Comparison of ENCODE assay signal across 23 mouse cellular contexts in genomic region chr19:35575979-35576378, GRCm38 (mm10).
DNase-seq lines count a peak whose midpoint lies in the region; TF ChIP-seq lines count a peak whose summit lies in the region.
"Had no signal": no experiment of that assay in that cellular context is flagged by ENCODE, and none has a peak within 500 bp of the region (broad histone marks: within the 10 kb centered on the region; RNA-seq: fewer than 3 reads in every experiment).

No protein-coding gene starts in this region.

- peak; percentile 3 for DNase-seq in layer of hippocampus, adult 11-12 months (ENCODE audit: low spot score)
- no peak for DNase-seq in layer of hippocampus, adult 2 months (ENCODE audit: low spot score in 2 of 2)
- DNase-seq in brain, adult 2 months (ENCODE audit: low read depth, low spot score): peak; percentile 68
- DNase-seq in left cerebral cortex, adult 2 months (ENCODE audit: extremely low spot score in 1 of 2, low spot score in 2 of 2): no peak
- peak; percentile 12 for DNase-seq in right cerebral cortex, postnatal 25 days
- DNase-seq in urinary bladder, adult 18-20 months (ENCODE audit: low spot score in 2 of 2): no peak
- DNase-seq in c-Kit-positive CD71-positive TER-119-positive erythroid progenitor cells, embryonic 14.5 days (ENCODE audit: low spot score): no peak
- DNase-seq: adrenal gland, postnatal 14 days; cerebellum, adult 2 months; cerebellum, postnatal 14 days; gastrocnemius, postnatal 10 days; heart, postnatal 14 days; kidney, adult 11 months; kidney, postnatal 36 days; liver, postnatal 0 days; lung, postnatal 36 days; spleen, adult 18-20 months; thymus, postnatal 4 days had no signal

- TF ChIP-seq CTCF in layer of hippocampus, adult 2 months (conservative IDR thresholded peaks at IDR 0.05): no peak
- no peak for TF ChIP-seq CTCF in left cerebral cortex, adult 2 months (IDR thresholded peaks at IDR 0.05)

- intact Hi-C loops in left cerebral cortex, adult 2 months (cut with DNase I): no loop called here

- no peak overlapping the region for H3K4me3 ChIP-seq in layer of hippocampus, adult 2 months
- no peak overlapping the region for H3K4me3 ChIP-seq in left cerebral cortex, adult 2 months
- H3K4me3 ChIP-seq: erythroblast, embryonic 14.5 days; hindbrain, embryonic 10.5 days; hindbrain, embryonic 15.5 days; kidney, embryonic 15.5 days; liver, embryonic 12.5 days had no signal

- H3K27ac ChIP-seq in layer of hippocampus, adult 2 months: no peak overlapping the region
- peak overlapping the region; percentile 32; the same call in 1 of the 2 replicates for H3K27ac ChIP-seq in left cerebral cortex, adult 2 months
- H3K27ac ChIP-seq: hindbrain, embryonic 10.5 days; hindbrain, embryonic 15.5 days; kidney, embryonic 15.5 days; liver, embryonic 12.5 days had no signal

Comparison
In these comparisons a context has a peak if more than half of its experiments do, and no peak if none do; other contexts are left out.
1. DNase-seq: peak in layer of hippocampus, adult 11-12 months (single experiment), brain, adult 2 months (single experiment) and right cerebral cortex, postnatal 25 days (single experiment); none in layer of hippocampus, adult 2 months (0 of 2), left cerebral cortex, adult 2 months (0 of 2), urinary bladder, adult 18-20 months (0 of 2) and c-Kit-positive CD71-positive TER-119-positive erythroid progenitor cells, embryonic 14.5 days (single experiment).